Mouse (Mus musculus): Measurements from ENCODE around the gene Dock4.

Dock4 gene

DNA sequence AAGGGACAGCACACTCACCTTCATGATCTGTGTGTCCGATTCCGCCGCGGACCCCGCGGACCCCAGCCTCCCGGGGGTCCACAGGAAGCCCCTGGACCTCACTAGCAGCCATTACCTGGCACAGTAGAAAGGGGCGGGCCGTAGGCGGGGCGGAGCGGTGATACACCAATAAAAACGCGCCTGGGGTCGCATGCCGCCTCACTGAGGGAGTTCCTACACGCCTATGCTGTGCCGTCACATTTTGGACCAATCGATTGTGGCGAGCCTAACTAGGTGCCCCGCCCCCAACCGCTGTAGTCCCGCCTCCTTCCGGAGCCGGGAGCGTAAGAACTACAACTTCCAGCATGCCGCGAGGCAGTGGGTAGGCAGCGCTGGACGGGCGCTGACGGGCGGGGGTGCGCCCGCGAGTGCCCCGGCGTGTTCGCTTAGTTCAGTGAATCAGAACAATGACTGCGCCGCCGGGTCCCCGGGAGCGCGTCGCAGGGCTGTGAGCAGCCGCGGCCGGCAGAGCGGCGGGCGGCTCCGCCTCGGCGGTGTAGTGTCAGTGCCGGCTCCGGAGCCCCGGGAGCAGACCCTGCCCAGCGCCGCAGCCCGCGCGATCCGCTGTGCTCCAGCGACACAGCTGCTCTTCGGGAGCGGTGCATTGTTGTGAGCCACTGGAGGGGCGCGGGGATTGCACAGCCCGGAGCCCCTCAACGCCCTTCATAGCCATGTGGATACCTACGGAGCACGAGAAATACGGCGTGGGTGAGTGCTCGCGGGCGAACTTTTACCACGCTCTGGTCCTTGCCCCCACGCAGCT is at the start of gene Dock4, which contains the start of gene Zfp277:
Gene Dock4, plus strand, starts transcription at position 305 of the 802 bp plus-strand sequence.
Gene Zfp277, minus strand, starts transcription at position 255 of the 802 bp plus-strand sequence.
- DNase-seq (ENCODE audit: low spot score in 2 of 2) = peak; percentile 99 to 100

DNA sequence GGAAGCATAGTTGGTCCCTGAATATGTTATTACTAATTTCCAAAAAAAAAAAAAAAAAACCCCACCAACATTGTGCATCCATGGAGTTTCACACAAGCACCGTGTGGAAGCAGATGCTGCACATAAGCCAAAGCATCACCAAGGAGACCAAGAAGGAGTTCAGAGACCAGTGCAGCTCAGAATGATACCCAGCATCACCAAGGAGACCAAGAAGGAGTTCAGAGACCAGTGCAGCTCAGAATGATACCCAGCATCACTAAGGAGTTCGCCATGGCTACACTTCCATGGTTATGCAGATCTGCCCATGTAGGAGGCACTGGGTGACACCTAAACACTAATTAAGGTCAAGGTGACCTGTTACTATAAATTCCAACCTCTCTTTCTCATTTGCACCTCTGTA is 46.8 kb upstream of the Dock4 start:
- no peak for DNase-seq (ENCODE audit: low spot score in 2 of 2)

DNA sequence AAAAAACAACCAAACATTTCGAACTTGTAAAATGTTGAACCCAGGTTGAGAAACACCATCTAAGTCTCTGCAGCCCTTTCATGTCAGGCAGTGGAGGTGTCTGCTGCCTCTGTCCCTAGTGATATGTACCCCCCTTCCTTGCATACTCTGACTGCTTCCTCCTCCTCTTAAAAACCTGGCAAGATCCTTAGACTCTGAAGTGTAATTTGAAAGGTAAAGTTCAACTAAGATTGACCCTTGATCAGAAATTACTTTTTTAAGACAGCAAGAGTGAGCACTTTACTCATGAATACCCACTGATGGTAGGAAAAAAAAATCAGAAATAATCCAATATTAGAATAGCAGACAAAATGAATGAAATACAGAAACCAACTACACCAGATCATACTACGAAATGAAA is 46.4 kb upstream of the Dock4 start:
- DNase-seq (ENCODE audit: low spot score in 2 of 2) = no peak

DNA sequence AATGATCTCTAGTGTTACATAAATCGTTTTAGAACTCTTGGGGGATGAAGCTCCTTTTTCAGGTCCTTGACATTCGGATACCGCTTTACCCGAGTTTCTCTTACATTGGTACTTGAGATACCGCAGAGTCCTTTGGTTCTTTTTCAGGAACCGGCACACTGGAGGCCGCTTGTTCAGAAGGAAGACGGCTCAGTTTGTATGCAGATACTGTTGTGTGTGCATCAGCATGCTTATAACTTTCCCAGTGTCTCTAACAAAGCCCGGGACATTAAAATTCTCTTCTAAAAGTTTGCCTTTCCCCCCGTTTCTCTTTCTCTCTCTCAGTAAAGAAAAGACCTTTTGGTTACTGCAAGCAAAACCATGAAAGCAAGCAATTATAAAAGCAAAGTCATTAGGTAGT is 45.9 kb upstream of the Dock4 start:
- no peak for DNase-seq (ENCODE audit: low spot score in 2 of 2)

DNA sequence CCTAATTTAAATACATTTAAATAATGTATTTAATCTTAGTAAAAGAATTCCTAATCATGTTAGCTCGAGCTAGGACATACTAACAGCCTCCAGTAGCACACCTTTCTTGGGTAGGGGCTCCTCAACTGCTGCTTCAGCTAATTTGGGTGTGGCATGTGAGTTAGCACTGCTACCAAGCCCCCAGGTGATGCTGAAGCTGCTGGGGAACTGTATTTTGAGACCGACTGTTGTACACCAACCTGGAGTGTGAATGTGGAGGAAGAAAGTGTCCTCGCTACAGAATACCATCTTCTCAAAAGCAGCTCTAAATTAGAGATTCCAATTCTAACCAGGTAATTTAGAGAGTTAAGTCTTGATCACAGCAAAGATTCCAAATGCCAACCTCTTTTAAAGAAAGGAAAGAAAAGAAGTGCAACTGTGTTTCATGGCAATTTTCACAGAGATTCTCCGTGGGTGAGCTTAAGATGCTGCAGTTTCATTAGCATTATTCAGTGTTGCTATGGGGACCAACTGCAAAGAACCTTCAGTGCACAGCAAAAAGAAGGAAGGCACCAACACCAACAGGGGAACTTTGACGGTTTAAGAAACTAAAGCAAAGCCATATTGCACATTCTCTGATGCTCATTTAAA is 31.0 kb upstream of the Dock4 start:
- no peak for DNase-seq (ENCODE audit: low spot score in 2 of 2)

DNA sequence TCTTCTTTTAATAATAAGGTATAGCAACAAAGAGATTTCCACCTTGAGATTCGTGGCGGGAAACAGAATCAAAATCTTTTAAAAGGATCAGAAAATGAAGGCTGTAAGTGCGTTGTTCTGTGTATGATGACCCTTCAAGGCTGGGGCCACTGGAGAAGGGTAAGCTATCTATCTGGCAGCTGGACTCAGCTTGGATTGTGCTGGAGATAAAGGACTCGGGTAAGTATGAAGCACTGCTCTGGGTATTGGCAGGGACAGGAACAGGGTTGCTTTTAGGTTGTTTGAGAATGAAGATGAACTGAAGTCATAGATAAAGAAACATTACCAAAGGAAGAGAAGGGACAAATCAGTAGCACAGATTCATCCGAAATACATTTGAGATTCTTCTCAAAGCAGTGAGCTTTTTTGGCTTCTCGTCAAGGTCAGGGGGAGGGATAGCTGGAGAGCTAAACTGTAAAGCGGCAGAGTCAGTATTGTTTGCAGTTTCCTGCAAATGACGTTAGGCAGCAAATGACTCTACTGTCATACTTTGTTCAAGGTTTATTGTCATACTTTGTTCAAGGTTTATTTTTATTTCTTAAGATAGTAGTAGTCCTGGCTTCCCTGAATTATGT is 30.3 kb upstream of the Dock4 start:
- DNase-seq (ENCODE audit: low spot score in 2 of 2) = no peak

DNA sequence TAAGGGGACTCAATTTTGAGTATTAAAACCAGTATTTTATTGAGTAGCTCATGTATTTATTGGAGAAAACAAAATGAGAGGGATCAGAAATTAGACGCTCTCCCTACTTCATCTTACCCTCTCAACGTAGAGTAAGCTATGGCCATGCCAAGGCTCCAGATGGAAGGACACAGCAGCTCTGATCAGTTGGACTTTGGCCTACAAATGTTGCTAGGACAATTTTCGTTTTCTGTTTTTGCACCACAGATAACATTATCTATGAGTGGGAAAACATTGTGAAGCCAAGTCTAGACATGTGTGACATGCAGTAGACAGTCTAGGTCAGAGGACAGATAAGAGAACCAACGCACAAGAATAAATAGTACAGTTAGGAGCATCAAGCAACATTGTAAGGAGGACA is 28.5 kb upstream of the Dock4 start:
- DNase-seq (ENCODE audit: low spot score in 2 of 2) = peak in 1 of 2 experiments; percentile 13

DNA sequence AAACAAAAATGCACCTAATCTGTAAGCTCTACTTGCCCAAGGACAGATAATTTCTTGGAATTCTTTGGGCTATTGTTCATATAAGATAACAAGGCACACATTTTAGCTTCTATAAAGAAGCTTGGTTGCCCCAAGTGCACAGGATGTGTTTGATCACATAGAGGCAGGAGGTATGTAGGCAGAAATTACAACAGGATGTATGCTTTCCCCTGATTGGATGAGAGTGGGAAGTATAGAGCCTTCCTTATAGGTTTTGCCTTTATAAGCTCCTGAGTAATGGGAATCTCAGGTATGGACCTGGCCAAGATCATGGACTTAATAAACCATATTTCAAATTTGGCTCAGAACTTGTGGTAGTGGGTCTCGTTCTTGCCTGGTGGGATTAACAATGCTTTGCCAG is 20.8 kb upstream of the Dock4 start:
- DNase-seq (ENCODE audit: low spot score in 2 of 2) = no peak

DNA sequence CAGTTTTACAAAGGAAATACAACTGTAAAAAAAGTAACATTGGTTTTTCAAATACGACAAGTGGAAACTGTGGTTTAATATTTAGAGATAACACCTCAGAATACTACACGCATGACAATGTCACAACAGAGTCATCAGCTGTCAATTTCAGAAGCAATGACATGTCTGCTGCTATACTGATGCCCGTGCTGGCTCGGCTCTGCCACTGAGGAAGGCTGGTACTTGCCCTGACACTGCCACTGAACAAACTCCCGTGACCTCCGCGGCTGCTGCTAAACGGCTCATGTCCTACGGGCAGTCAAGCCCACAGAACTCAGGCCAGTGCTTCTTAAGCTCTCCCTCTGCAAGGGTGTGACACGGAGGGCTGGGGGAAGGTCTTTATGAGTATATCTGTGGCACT is 18.1 kb upstream of the Dock4 start:
- DNase-seq (ENCODE audit: low spot score in 2 of 2) = no peak

DNA sequence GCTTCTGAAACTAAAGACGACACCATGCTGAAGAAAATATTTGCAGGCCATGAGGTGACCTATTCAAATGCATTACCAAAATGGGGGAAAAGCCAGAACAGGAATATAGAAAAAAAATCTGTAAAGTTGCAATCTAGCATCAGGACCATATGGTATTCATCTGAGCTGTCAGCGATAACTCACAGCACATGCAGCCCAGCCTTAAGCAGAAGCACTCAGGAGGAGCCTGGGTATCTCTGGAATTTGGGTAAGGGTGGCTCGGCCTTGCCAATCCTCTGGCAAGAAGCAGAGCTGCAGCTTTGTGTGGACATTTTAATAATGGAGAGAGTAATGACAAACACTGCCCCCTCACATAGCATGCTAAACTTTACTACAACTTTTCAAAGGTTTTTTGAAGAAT is 15.8 kb upstream of the Dock4 start:
- no peak for DNase-seq (ENCODE audit: low spot score in 2 of 2)

DNA sequence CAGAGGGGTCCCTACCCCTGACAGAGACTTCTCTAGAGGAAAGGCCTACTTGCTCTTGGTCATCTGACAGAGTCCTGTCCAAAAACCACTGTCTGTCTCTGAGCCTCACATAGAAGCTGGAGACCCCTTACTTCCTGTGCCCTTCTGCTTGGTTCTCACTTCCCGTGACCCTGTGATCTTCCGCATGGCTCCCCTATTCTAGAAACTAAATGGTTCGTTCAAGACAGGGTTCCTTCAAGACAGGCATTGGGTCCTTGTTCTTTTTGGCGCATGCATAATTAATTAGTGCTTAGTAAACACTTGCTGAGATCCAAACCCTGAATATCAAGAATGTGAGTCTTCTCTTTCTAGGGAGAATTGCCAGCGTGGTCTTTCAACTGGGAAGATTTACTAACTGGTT is 14.7 kb upstream of the Dock4 start:
- DNase-seq (ENCODE audit: low spot score in 2 of 2) = no peak

DNA sequence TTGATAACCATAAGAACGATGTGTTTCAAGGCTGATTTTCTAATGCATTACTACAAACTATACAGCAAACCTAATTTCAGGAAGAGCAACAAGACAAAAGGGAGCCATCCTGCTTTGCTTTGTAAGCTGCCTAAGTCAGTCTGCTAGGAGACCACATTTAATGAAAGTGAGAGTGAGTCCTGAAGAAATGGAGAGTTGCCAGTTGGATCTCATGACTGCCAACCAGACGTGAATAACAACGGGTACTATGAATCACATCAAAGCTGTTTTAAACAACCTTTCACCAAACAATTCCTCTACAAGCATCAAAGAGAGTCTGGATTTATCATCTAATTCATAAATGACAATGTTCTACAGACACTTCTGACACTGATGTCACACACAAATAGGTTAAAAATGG is 11.7 kb upstream of the Dock4 start:
- peak in 1 of 2 experiments; percentile 30 for DNase-seq (ENCODE audit: low spot score in 2 of 2)

DNA sequence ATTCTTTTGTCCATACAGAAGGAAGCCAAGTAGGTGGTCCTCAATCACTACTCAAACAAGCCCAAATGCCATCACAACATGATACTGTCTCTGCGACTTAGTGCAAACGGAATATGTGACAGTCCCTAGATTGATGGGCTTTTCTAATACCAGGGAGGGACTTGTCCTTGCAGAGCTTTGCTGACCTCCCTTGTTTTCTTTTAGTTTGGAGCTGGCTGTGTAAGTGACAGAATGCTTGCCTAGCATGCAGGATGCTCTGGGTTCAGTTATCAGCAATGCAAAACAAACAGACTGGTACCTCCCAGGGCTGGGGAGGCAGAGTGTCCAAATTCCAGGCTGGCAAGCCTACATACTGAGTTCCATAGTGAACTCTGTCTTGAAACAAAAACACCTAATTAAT is 7.7 kb upstream of the Dock4 start:
- no peak for DNase-seq (ENCODE audit: low spot score in 2 of 2)

DNA sequence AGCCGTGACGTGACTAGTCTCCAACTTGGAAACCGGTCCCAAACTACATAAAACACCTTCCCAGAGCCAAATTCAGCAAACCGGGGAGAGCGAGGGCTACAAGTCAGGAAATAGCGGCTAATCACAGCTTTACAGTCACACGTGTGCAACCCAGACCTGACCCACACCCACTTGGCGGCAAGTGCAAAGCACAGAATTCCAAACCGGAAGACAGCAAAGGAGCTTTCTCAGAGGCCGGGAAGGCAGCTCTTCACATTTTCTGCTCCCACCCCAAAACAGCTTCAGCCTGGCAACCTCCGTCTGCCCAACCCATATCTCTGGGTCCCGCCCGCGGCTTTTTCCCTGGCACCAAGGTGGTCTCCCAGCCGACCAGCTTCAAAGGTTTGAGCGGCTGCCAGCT is 546 bp upstream of the Dock4 start:
- peak; percentile 61 to 72 for DNase-seq (ENCODE audit: low spot score in 2 of 2)

DNA sequence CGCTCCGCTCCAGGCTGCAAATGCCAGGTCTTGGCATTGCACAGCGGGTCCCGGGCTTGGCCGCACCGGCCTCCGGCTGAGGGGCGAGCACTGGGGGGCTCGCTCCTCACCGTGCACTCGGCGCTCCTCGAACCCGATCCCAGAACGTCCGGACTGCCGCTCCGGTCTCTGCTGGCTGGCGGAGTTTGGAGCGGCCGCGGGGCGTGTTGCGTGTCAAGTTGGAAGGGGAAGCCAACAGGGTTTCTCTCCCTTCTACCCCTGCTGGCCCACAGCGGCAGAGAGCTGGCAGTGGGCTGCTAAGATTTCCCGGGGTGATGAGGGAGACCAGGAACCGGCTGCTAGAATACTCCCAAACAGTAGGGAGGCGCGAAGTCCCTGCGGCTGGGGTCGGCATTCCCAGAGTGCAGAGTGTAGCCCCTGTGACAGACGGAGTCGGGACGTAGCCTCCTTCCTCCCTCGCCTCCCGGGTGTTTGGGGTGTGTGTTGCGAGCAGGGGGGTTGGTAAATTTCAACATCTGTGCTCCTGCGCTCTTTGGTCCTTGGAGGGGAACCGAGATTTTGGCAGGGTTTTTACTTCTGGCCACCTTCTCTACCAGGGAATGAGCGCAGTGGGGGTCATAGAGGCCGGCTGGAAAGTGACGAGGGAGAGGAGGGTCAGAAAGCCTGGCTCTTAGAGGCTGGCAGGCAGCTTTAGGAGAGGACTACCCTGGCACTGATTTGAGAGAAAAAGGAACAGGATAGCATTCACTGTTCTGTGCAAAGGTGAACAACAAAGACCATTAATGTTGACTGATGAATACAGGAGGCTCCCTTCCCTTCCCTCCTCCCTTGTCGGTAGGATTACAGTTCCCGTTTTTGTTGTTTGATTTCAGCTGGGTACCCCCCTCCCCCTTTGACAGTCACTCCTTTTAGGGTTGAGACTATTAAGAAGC is 964 bp downstream of the Dock4 start:
- DNase-seq (ENCODE audit: low spot score in 2 of 2) = peak; percentile 42 to 51

DNA sequence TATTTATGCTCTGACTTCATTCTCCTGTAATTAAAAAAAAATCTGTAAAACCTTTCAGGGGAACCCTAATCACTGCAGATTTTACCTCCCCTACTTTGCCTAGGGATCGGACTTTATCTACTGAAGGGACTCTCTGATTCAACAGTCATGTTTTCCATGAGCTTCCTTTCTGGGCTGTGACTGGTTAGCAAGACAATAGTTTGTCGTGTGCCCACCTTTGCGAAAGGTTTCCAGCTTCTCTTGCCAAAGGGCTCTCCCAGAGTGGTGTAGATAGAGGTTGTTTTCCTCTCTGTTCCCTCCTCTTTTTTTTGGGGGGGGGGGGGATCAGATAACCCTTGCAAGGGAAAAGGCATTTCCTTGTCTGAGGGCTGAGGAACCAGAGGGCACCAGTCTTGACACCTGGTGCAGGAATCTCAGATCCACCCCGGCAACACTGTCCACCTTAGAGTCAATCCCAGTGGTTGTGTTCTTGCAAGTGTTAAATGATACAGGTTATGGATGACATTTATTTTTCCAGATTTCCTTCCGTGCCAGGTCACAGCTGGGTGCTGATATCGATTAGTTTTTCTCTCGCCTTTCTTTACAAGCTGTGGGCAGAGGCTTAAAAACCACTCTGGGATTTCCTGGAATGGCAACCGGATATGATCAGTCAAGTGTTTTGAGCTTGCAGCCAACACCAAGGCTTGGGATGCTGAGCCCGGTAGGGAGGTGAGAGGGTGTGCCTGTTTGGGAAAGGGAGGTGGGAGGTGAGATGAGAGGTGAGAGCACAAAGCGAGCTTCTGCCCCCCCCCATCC is 2.0 kb downstream of the Dock4 start:
- peak in 1 of 2 experiments; percentile 29 for DNase-seq (ENCODE audit: low spot score in 2 of 2)

DNA sequence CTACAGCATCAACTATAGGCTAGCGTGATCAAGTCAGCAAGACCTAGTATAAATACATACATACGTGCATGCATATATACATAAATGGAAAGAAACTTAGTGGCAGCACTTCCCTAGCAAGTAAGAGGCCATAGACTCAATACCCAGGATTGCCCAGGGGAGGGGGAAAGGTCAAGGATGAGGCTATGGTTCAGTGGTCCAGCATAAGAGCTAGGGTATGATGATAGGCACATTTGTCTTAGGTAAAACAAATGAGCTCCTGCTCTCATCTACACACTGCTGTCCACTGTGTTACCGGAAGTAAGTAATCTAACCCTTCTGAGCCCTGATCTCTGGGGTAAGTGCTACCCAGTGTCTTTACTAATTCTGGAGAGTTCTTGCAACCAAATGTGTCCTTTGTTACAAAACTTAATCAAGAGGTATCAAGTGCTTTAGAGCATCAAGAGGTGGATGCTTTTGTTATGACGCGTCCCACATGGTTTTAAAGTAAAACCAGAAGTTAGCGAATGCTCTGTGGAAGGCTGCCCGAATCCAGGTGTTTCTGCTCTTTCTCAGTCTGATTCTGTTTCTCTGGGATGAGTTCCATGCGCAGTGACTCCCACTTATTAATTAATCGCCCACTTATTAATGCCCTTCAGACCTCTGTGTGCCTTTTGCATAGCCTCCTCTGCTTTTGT is 3.5 kb downstream of the Dock4 start:
- DNase-seq (ENCODE audit: low spot score in 2 of 2) = no peak

DNA sequence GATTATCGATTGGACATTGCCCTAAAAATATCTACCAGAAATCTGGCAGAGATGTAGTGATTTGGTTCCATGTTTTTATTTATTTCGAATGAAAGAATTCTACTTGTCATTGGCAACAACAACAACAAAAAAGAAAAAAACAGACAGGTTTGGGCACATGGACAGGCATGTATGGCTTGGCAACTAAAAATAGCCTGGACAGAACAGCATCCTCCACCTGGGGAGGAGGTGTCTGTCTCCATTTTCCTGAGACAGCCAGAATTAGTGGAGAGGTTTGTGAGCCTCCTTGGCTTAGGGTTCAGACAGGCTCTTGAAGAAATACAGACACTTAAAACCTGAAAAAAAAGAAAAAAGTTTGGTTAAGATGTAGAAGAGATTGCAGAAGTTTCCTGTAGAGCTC is 10.8 kb downstream of the Dock4 start:
- DNase-seq (ENCODE audit: low spot score in 2 of 2) = no peak

DNA sequence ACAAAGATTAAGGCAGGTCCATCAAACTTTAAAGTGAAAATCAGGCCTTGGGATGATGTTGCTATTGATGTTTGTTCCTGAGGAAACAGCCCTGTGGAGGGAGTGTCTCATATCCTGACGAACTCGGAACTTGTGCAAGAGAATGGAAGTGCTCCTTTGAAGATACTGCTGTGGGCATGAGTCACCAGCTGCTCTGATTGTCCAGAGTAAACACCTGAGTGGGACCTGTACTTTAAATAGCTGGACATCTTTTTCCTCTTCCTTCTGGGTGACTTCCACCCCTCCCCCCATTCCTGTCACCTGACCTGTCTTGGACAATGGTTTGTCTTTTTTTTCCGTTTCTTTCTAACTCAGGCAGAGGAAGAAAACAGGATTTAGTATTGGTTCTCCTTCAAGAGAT is 13.2 kb downstream of the Dock4 start:
- DNase-seq (ENCODE audit: low spot score in 2 of 2) = peak; percentile 71 to 86

DNA sequence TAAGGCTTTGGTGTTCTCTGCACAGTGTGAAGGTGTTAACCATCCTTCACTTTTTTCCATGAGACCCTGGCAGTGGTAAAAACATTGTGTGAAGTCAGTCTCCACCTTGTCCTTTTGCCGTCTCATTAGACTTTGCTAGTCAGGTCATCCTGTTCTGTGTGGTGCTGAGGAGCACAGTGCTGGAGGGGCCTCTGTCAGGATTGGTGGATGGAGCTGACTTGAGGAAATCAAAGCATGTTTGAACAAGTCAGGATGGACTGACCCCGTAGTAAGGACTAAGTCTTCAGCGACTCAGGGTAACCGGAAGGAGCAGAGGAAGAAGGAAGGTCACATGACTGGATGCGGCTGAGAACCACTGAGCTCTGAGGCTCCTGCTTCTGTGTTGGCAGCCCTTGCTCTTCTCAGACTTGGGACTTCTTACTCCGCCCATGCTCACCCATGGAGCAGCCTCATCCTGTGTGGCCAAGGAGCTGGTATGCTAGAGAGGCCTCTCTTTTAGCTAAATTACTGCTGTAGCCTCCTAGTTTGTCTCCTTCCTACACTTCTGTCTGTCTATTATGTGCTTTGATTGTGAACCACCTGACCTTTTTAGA is 14.0 kb downstream of the Dock4 start:
- peak in 1 of 2 experiments; percentile 26 for DNase-seq (ENCODE audit: low spot score in 2 of 2)

All from heart, adult 9 months (tissue).